Mouse (Mus musculus) heart, adult 2 months (tissue): ENCODE data around the gene Son. TPM values are rescaled to one million over a fixed set of nuclear protein-coding genes. Genes with fewer than 3 reads are reported as not detected.
"Not testable (repeated sequence)": the region's sequence is repeated elsewhere in the genome, so short reads cannot be mapped to it uniquely, and the experiment has no call there.

Experiments
- DNase-seq, 2 experiments: peaks; one replicate each; pipeline ENCODE4 v3.0.0; 2021
- H3K27ac ChIP-seq: fragments of 200-600 bp; 2 replicates; pipeline ENCODE4 v1.8.1; 2022
- H3K27me3 ChIP-seq: fragments of 200-500 bp; 2 replicates; pipeline ENCODE4 v1.6.1; 2012; ENCODE audit warnings: mild to moderate bottlenecking, low read length, inconsistent platforms, mixed read lengths; ENCODE audit not compliant: control insufficient read depth, insufficient read depth
- H3K36me3 ChIP-seq: fragments of 200-500 bp; 2 replicates; pipeline ENCODE4 v1.6.1; 2012; ENCODE audit warnings: low read length, inconsistent platforms; ENCODE audit not compliant: control insufficient read depth, insufficient read depth
- H3K4me1 ChIP-seq: fragments of 200-500 bp; 2 replicates; pipeline ENCODE4 v1.6.1; 2011; ENCODE audit warnings: low read length; ENCODE audit not compliant: control insufficient read depth, insufficient read depth
- H3K4me3 ChIP-seq: fragments of 200-600 bp; 2 replicates; pipeline ENCODE4 v1.8.1; 2022
- H3K79me2 ChIP-seq: fragments of 200-500 bp; replicated peaks from 2 replicates; pipeline ENCODE4 v1.6.1; 2012; ENCODE audit warnings: mild to moderate bottlenecking, inconsistent platforms, low read length, moderate library complexity, mixed read lengths; ENCODE audit not compliant: control insufficient read depth, insufficient read depth
- H3K9ac ChIP-seq: fragments of 200-500 bp; 2 replicates; pipeline ENCODE4 v1.6.1; 2012; ENCODE audit warnings: low read depth, mild to moderate bottlenecking, control low read depth, inconsistent platforms, low read length, mixed read lengths
- CTCF ChIP-seq: fragments of 200-600 bp; IDR thresholded peaks from 2 replicates; pipeline ENCODE4 v1.8.1; 2022; ENCODE audit warnings: antibody characterized with exemption, mild to moderate bottlenecking, moderate library complexity
- EP300 ChIP-seq: fragments of 200-500 bp; IDR thresholded peaks from 2 replicates; pipeline ENCODE4 v1.6.1; 2011; ENCODE audit warnings: low read depth, low read length, control low read depth; ENCODE audit not compliant: insufficient read depth
- POLR2A ChIP-seq: fragments of 200-500 bp; IDR thresholded peaks from 2 replicates; pipeline ENCODE4 v1.6.1; 2011; ENCODE audit warnings: mild to moderate bottlenecking, low read depth, low read length, control low read depth; ENCODE audit not compliant: insufficient read depth
- WGBS: fragments of 180-500 bp; shearing (Covaris S2); methylation state at CpG from one replicate; pipeline ENCODE4 v1.1.7; 2018; 5-methylcytosine and 5-hydroxymethylcytosine counted together
- intact Hi-C: fragments of 180-260 bp; cut with DNase I; formaldehyde crosslinking; loops from one replicate; pipeline ENCODE4 v1.15.1; 2025
- polyA plus RNA-seq: library from polyadenylated mRNA; depleted of rRNA; stranded (reverse); fragments of >200 nt; gene quantifications from 2 replicates; pipeline ENCODE4 v1.2.3, GENCODE M21; 2012
- total RNA-seq, 2 experiments: library from RNA; stranded (reverse); gene quantifications; 2 replicates each; pipeline ENCODE4 v1.2.3; 2021

The Son gene
- total and polyA plus RNA-seq, 3 experiments, result 111 to 135 (median 134) TPM

DNA sequence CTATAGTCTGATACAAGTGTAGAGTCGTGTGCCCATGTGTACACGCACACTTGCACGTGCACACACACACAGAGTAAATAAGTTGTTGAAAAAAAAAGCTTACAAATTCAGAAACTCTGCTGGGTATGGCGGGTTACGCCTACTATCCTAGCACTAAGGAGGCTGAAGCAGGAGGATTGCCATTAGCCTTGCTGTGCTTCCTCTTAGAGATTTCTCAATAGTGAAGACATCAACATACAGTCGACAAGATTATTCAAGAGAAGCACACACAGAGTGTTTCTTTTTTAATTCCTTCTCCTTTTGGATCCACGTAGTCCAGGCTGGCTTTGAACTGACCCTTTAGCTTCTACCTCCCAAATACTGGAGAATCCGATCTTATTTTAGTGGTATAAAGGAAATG lies 7.1 kb upstream of the Son start:
- Histone ChIP-seq H3K9ac (no peak overlapping the region), H3K27me3 (no peaks in the 10 kb centered on the region), H3K79me2 (no peaks in the 10 kb centered on the region), H3K4me1 (no peaks in the 10 kb centered on the region), H3K4me3 (no peak overlapping the region), H3K27ac (no peak overlapping the region), H3K36me3 (no peaks in the 10 kb centered on the region)
- TF ChIP-seq POLR2A (no peak), CTCF (no peak), EP300 (no peak)
- 95% methylated on average over 8 of the region's 8 CpGs for WGBS
- no peak for DNase-seq
- intact Hi-C loops, result loop anchor here (10.0 kb wide), 1 partner anchor 275 kb away; no protein-coding TSS in a partner anchor

DNA sequence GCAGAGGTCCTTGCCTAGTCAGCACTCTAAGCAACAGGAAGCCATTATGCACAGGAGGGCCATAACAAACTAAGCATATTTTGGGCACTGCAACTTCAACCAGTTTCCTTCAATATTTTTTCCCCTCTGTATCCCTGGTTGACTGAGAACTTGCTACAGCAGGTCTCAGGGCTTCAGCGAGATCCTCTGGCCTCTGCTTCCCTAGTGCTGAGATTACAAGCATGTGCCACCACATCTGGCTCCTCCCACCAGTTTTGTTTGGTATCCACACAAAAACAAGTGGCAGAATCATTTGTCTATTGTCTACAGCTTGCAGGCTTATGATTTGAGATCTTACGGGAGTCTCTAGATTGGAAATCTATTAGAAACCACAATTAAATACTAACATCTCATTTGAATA lies 2.4 kb upstream of the Son start:
- no peak overlapping the region for H3K4me3 ChIP-seq
- no peaks in the 10 kb centered on the region for H3K27me3 ChIP-seq
- H3K4me1 ChIP-seq, result peaks cover 6% of the 10 kb centered on the region
- peaks cover 2% of the 10 kb centered on the region; the same call in 1 of the 2 replicates for H3K79me2 ChIP-seq
- no peak overlapping the region for H3K27ac ChIP-seq
- 79% methylated on average over 2 of the region's 2 CpGs for WGBS
- DNase-seq, result no peak
- H3K36me3 ChIP-seq, result peaks cover 3% of the 10 kb centered on the region
- intact Hi-C loops, result loop anchor here (5.0 to 10.0 kb wide), 3 partner anchors 42 to 280 kb away; partner anchors contain the start of genes Donson and Tmem50b
- TF ChIP-seq POLR2A (no peak), EP300 (no peak), CTCF (no peak)
- no peak overlapping the region for H3K9ac ChIP-seq

DNA sequence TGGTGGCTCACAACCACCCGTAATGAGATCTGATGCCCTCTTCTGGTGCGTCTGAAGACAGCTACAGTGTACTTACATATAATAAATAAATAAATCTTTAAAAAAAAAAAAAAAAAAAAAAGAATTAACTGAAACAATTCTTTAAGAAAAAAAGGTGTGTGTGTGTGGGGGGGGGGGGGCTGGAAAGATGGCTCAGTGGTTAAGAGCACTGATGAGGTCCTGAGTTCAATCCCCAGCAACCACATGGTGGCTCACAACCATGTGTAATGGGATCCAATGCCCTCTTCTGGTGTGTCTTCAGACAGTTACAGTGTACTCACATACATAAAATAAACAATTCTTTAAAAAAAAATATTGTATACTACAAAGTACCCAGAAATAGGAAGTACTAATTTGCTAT lies 1.9 kb upstream of the Son start:
- not testable (repeated sequence) for H3K36me3 ChIP-seq, H3K4me1 ChIP-seq, H3K27me3 ChIP-seq, H3K79me2 ChIP-seq, H3K9ac ChIP-seq, H3K4me3 ChIP-seq, DNase-seq, H3K27ac ChIP-seq
- intact Hi-C loops, result loop anchor here (5.0 to 10.0 kb wide), 3 partner anchors 42 to 281 kb away; partner anchors contain the start of genes Donson and Tmem50b
- WGBS, result 57% methylated on average over 1 of the region's 2 CpGs

DNA sequence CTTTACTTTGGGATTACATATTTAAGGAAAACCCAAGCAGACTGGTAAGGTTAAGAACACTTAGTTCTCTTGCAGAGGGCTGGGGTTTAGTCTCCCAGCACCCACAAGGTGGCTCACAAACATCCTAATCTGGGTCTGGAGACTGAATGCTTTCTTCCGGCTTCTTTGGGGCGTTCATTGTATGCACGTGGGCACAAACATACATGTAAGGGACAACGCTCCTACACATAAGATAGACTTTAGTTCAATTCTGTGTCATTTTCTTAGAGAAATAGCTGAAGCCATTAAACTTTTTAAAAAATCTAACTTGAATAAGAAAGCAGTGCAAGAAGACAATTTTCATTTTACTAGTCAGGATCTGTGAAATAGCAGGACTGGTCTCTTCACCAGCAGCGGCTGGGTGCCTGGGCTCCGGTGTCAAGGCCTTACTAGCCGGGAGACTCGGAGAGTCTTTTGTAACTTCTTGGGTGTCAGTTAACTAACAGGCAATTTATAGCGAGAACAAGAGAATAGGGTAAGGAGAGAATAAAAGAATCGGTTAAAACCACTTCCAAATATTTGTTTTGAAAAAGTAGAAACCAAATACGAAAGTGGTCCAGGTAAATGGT lies 1.2 kb upstream of the Son start:
- H3K4me1 ChIP-seq, result peaks cover 6% of the 10 kb centered on the region
- H3K4me3 ChIP-seq, result peak overlapping the region; percentile 75
- H3K36me3 ChIP-seq, result peaks cover 6% of the 10 kb centered on the region
- peaks cover 2% of the 10 kb centered on the region; the same call in 1 of the 2 replicates for H3K79me2 ChIP-seq
- no peak for DNase-seq
- no peak for TF ChIP-seq EP300
- TF ChIP-seq CTCF, result no peak
- no peak for TF ChIP-seq POLR2A
- intact Hi-C loops, result loop anchor here (2.0 to 10.0 kb wide), 4 partner anchors 17 to 281 kb away; partner anchors contain the start of genes Donson and Tmem50b
- H3K27ac ChIP-seq, result peak overlapping the region; percentile 99
- no peaks in the 10 kb centered on the region for H3K27me3 ChIP-seq
- H3K9ac ChIP-seq, result no peak overlapping the region
- 7% methylated on average over 11 of the region's 11 CpGs for WGBS

DNA sequence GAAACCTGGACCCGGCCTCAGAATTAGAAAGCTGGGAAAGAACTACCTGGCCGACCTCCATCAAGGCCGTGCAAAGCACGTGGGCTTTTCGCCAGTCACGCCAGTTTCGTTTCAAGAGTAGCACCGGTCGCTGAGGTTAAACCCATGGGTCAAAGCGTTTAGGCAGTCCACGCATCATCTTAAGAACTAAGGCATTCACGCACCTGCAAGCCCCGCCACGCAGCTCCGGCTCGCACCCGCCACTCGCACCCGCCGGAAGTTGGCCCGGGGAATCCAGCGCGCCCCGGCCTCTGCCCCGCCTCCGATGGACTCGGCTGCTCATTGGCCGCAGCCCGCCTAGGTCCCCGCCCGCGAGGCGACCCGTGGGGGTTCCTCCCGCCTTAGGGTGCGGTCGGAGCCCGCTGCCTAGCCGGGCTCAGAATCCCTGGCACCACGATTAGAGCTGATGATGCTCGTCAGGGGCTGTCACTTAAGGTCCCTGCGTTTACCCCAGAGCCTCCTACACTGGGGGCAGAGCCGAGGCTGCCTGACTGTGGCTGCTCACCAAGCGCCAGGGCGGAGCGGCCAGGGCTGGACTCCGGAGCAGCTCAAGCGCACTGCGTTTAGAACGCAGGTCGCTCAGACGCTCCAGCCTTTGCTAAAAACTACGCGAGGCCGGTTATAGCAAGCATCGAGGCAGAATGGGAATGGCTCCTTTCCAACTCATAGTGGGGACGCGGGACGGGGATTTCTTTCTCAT lies 456 bp upstream of the Son start, which contains the start of gene Gart:
Gene Gart (minus strand): TSS at position 272 of the 739 bp plus-strand sequence.
- peaks cover 9% of the 10 kb centered on the region for H3K36me3 ChIP-seq
- peaks cover 6% of the 10 kb centered on the region for H3K4me1 ChIP-seq
- H3K79me2 ChIP-seq, result peaks cover 2% of the 10 kb centered on the region; the same call in 1 of the 2 replicates
- intact Hi-C loops, result loop anchor here (2.0 to 10.0 kb wide), 4 partner anchors 16 to 282 kb away; partner anchors contain the start of genes Donson and Tmem50b
- peak within 1 kb of the TSS; percentile 75 for H3K4me3 ChIP-seq
- H3K27ac ChIP-seq, result peak within 1 kb of the TSS; percentile 99
- peak; percentile 99 for TF ChIP-seq POLR2A
- TF ChIP-seq EP300, result no peak; the same call in 1 of the 2 replicates
- DNase-seq, result peak; percentile 96 to 97
- no peaks in the 10 kb centered on the region for H3K27me3 ChIP-seq
- WGBS, result under 1% methylated on average over 59 of the region's 59 CpGs
- H3K9ac ChIP-seq, result peak within 1 kb of the TSS; percentile 93

DNA sequence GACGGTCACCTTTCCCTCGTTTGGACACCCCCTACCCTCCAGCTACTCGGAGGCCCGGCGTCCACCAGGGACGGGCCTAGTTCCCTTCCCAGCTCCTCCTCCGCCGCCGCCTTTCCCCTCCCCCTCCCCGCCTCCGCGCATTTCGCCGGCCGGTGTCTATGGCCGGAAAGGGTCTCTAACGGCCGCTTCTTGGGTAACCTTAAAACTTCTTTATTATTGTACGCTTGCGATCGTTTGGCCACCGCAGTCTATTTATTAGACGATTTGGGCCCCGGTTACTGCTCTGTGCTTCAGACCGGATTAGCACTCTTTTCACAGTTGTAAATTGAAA lies 879 bp downstream of the Son start:
- peak overlapping the region; percentile 75 for H3K4me3 ChIP-seq
- H3K27ac ChIP-seq, result peak overlapping the region; percentile 99
- TF ChIP-seq EP300 (no peak), POLR2A (no peak), CTCF (no peak)
- intact Hi-C loops, result loop anchor here (5.0 to 10.0 kb wide), 3 partner anchors 39 to 283 kb away; partner anchors contain the start of genes Donson and Tmem50b
- peaks cover 18% of the 10 kb centered on the region for H3K36me3 ChIP-seq
- peaks cover 9% of the 10 kb centered on the region for H3K79me2 ChIP-seq
- WGBS, result under 1% methylated on average over 25 of the region's 25 CpGs
- peak overlapping the region; percentile 80 for H3K9ac ChIP-seq
- no peaks in the 10 kb centered on the region for H3K27me3 ChIP-seq
- peak; percentile 87 for DNase-seq
- H3K4me1 ChIP-seq, result peaks cover 8% of the 10 kb centered on the region
